Mouse (Mus musculus) CD4-positive, CD25-positive, alpha-beta regulatory T cell (primary cell): ENCODE measurements around the gene Cop1. TPM values are rescaled to one million over a fixed set of nuclear protein-coding genes. Genes with fewer than 3 reads are reported as not detected.

Source experiments
- polyA plus RNA-seq: library from polyadenylated mRNA; unstranded; fragments of 100-300 nt; shearing (Covaris generic); gene quantifications from one replicate; pipeline ENCODE4 v1.2.1, GENCODE M21; 2017

The Cop1 gene
- polyA plus RNA-seq, result 101 TPM

DNA sequence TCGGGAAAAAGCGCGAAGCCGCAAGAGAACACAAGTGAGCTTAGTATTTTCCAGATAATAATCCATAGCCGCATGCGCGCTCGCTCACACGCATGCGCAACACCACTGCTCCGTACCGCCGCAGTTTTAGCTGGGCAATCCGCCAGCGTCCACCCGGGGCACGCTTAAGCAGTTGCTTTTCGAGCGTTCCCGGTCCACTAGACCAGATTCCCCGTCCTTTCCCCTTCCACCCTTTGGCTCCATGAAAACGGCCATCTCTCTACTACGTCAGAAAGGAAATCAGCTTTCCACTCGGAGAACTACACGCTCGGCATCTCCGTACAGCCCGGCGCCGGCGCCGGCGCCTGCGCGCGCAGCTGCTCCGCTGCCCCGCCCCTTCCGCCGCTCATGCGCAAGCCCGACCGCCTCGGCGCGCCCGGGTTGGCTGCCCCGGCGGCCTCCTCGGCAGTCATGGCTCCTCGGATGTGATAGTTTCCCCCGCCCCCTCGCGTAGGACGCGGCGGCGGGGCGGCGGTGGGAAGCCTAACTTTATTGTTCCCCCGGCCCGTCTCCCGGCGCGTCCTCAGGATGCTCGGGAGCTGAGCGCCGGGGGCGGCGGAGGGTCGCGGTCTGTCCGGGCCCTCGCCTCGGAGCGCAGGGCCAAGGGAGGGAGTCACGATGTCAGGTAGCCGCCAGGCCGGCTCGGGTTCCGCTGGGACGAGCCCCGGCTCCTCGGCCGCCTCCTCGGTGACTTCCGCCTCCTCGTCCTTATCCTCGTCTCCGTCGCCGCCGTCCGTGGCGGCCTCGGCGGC is at the start of gene Cop1:
Gene Cop1 (plus strand): TSS at position 540 of the 791 bp plus-strand sequence.

